Mouse (Mus musculus) WW6 (cell line): ENCODE measurements around the gene Itsn1.

ENCODE experiments used
- DNase-seq: peaks from one replicate; pipeline ENCODE4 v3.0.0-alpha.2; 2013; ENCODE audit warnings: low read depth, low spot score

The Itsn1 gene

GRCm38 (mm10) chr16:91905987-91906386, 176.9 kb downstream of the Itsn1 start:
- DNase-seq = no peak

- no peak for DNase-seq
These were observed 177.6 kb downstream of the Itsn1 start for GRCm38 (mm10) chr16:91906672-91907071.

- DNase-seq = no peak
These were observed 178.1 kb downstream of the Itsn1 start for GRCm38 (mm10) chr16:91907158-91907557.

GRCm38 (mm10) chr16:91909569-91910335, 180.7 kb downstream of the Itsn1 start:
- no peak for DNase-seq

GRCm38 (mm10) chr16:91917631-91918096, 188.6 kb downstream of the Itsn1 start:
- DNase-seq = no peak

GRCm38 (mm10) chr16:91918461-91918860, 189.4 kb downstream of the Itsn1 start:
- no peak for DNase-seq

- DNase-seq = no peak
These were observed 190.0 kb downstream of the Itsn1 start for GRCm38 (mm10) chr16:91919056-91919455.

GRCm38 (mm10) chr16:91921340-91921739, 192.3 kb downstream of the Itsn1 start:
- no peak for DNase-seq

- no peak for DNase-seq
These were observed 193.9 kb downstream of the Itsn1 start for GRCm38 (mm10) chr16:91922939-91923338.

- no peak for DNase-seq
These were observed 195.3 kb downstream of the Itsn1 start for GRCm38 (mm10) chr16:91924426-91924825.

GRCm38 (mm10) chr16:91927911-91928630, 199.0 kb downstream of the Itsn1 start:
- no peak for DNase-seq

GRCm38 (mm10) chr16:91931078-91932013, 202.3 kb downstream of the Itsn1 start:
- peak; percentile 90 for DNase-seq

GRCm38 (mm10) chr16:91932082-91932690, 203.1 kb downstream of the Itsn1 start:
- no peak for DNase-seq

- DNase-seq = no peak
These were observed 203.9 kb downstream of the Itsn1 start for GRCm38 (mm10) chr16:91932843-91933518.

- DNase-seq = peak; percentile 71
These were observed 206.0 kb downstream of the Itsn1 start for GRCm38 (mm10) chr16:91935108-91935507.

- DNase-seq = no peak
These were observed 206.6 kb downstream of the Itsn1 start for GRCm38 (mm10) chr16:91935726-91936125.

GRCm38 (mm10) chr16:91936340-91937030, 207.4 kb downstream of the Itsn1 start:
- DNase-seq = peak; percentile 52

- DNase-seq = no peak
These were observed 208.2 kb downstream of the Itsn1 start for GRCm38 (mm10) chr16:91937281-91937680.

- DNase-seq = no peak
These were observed 209.1 kb downstream of the Itsn1 start for GRCm38 (mm10) chr16:91938141-91938540.

- no peak for DNase-seq
These were observed 211.6 kb downstream of the Itsn1 start for GRCm38 (mm10) chr16:91940726-91941125.
